Mouse (Mus musculus): Measurements from ENCODE around the gene Tmem87b.

The Tmem87b gene
- long read RNA-seq, experiment 1, full-length matches to known transcripts: 18 of 32 reads
- long read RNA-seq, experiment 1, partial matches to known transcripts: 0 of 32 reads
- long read RNA-seq, experiment 1, other reads (novel, unspliced or antisense): 14 of 32 reads
- long read RNA-seq, experiment 2, full-length matches to known transcripts: 20 of 39 reads
- long read RNA-seq, experiment 2, partial matches to known transcripts: 6 of 39 reads
- long read RNA-seq, experiment 2, other reads (novel, unspliced or antisense): 13 of 39 reads

DNA sequence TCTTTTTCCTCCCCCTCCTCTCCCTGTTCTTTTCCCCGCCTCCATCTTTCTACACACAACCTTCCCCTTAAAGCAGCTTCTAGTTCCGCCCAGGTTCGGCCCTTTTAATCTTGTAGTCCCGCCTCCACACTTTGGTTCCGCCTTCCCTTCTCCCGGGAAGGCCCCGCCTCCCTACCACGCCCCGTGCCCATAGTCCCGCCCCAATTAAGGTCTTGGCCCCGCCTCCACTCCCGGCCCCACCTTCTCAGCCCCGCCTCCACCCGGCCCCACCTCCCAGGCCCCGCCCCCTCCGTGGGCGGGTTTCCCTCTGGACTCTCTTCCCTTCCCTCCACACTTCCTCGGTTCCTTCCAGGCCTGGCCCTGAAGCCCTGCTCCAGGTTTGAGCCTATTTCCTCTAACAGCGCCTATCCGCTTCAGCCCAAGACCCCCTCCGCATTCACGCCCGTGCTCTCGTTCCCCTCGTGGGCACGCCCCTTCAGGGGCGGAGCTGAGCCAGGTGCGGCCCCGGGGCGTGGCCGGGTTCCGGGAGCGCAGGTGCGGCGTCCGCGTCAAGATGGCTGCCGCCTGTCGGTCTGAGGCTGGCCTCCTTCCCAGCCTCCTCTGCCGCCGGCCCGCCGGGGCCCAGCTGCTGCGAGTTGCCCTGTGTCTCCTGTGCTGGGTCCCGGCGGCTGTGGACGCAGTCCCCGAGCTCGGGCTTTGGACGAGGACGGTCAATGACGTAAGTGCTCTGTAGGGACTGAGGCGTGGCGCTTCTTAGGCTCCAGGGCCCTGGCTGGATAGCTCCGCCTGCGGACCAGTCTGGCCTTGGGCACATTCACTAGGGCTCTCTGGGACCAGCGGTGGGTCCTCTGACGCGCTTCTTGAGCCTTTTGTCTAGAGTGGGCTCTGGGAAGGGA lies at the start of gene Tmem87b:
TSS of gene Tmem87b (plus strand) at position 333 of the 896 bp plus-strand sequence.
- intact Hi-C loops (cut with DNase I): no loop called here

DNA sequence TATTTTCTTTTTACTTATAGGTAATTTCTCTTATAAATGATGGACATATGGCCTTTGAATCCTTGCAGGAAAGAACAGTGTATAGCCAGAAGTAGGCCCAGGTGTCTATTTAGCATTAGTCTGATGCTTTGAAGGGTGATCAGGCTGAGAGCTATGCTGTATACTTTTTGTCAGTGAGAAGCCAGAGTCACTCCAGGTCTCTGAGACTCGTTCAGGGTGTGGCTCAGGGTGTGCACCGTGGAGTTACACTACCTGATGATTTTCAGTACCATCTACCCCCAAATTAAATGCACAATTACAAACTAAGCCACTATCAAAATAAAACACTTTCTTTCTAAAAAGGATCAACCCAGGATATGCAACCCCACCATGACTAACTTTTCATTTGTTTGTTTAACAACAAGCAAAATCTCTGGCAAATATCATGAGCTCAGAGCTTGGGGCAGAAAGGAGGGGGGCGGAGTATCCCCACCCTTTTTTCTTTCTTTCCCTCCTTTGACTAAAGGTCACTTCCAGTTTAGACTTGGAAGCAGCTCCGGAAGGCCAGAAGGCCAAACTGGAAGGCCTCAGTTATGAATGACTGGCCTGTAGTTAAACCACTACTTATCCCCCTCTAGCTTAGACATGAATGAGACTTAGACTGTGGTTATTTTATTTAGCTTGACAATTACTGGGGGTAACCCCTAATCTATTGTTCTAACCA lies 49.2 kb upstream of the Tmem87b start:
- intact Hi-C loops (cut with DNase I): no loop called here

- intact Hi-C loops (cut with DNase I): no loop called here
Measured at GRCm38 (mm10) chr2:128770557-128770956, 47.4 kb upstream of the Tmem87b start.

GRCm38 (mm10) chr2:128771048-128771447 lies 46.9 kb upstream of the Tmem87b start:
- intact Hi-C loops (cut with DNase I): no loop called here

DNA sequence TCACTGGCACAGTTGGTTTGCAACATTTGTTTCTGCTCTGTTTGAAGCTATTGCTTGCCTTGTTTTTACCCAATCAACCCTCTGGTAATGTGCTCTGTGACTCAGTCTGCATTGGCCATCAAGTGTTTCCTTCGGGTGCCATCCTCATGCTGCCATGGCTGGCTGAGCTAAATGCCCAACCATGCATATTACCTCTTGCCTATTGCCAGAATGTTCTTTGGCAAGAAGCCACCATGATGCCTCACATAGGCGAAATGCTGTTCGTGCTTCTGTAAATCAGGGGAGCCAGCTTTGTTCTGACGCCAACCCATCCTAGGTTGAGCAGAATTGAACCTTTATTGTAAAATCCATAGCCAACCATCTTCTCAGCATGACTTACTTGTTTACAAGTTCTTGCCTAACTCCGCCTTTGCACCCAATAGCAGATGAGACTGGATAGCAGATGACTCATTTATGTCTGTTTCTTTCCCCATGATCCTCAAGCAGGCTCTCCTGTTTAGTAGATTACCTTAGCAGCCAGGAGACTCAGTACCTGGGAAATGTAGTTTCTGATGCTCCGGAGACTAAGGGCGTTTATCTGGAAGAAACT lies 46.1 kb upstream of the Tmem87b start:
- intact Hi-C loops (cut with DNase I): no loop called here

DNA sequence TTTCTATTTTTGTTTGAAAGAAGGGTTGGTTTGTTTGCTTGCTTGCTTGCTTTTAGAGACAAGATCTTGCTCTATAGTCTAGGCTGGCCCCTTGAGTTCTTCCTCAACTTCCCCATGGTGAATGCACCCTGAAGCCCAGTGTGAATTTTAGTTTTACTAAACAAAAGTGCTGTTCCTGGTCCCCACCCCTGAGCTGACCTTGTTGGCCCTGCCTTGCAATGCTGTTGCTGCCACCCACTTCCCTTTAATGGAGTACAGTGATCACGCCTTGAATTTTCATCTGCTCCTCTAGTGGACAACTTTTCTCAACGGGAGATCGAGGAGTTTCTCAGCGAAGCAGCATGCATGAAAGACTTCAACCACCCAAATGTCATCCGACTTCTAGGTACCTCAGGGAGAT lies 35.7 kb upstream of the Tmem87b start:
- intact Hi-C loops (cut with DNase I): no loop called here

GRCm38 (mm10) chr2:128783660-128784345 lies 34.1 kb upstream of the Tmem87b start:
- intact Hi-C loops (cut with DNase I): no loop called here

DNA sequence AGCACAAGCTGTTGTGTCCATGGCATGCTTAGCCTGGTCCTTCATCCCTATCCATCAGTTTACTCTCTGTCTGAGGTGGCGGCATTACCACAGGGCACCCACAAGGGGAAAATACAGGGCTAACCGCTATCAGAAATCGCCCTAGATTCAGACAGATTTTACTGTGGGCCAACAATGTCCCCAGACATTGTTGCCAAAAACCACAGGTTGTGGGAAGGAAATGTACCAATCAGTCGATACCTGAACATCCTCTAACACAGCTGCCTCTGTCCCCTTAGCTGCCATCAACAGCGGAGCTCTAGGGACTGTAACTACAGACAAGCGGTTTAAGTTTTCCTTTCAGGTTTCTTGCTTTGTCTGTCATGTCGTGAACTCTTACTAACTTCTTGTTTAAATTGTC lies 33.1 kb upstream of the Tmem87b start:
- intact Hi-C loops (cut with DNase I): no loop called here

DNA sequence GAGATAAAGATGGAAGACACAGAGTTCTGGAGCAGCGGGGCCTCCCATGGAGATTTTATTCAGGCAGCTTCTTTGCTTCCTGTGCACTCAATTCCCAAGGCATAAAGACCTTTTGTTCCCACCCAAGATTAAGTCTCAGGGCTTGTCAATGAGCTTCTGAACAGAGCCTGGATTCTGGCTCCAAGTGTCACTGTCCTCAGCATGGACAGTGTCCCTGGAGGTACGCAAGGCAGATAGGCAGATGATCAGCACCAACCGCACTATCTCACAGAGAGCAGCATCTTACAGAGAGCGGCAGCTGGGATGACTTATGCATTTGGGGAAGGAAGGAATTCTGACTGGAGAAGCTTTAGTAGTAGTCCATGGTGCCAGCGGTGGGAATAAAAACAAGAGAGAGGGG lies 31.6 kb upstream of the Tmem87b start:
- intact Hi-C loops (cut with DNase I): no loop called here

- intact Hi-C loops (cut with DNase I): no loop called here
Measured at GRCm38 (mm10) chr2:128786795-128787194, 31.1 kb upstream of the Tmem87b start.

- intact Hi-C loops (cut with DNase I): no loop called here
Measured at GRCm38 (mm10) chr2:128787805-128788204, 30.1 kb upstream of the Tmem87b start.

GRCm38 (mm10) chr2:128790875-128791614 lies 26.9 kb upstream of the Tmem87b start:
- intact Hi-C loops (cut with DNase I): no loop called here

- intact Hi-C loops (cut with DNase I): no loop called here
Measured at GRCm38 (mm10) chr2:128793958-128794357, 24.0 kb upstream of the Tmem87b start.

DNA sequence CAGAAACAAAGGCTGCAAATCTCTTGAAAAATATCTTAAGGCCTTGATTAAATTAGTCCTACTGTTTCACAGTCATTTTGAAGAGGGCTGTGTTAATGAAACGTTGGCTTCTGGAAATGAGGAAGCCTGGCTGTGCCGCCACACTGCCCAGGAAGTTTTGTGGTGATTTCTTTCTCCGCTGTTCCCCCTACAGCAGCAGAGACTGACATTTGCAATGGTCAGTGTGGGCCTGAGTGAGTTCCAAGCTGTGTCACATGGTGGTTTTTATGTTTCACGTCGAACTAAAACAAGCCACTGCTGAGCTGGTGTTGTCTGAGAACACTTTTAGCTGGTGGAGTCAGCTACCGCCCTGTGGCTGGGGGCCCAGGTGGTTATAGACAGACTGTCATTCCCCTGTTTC lies 21.5 kb upstream of the Tmem87b start:
- intact Hi-C loops (cut with DNase I): no loop called here

- intact Hi-C loops (cut with DNase I): no loop called here
Measured at GRCm38 (mm10) chr2:128803441-128803840, 14.5 kb upstream of the Tmem87b start.

- intact Hi-C loops (cut with DNase I): no loop called here
Measured at GRCm38 (mm10) chr2:128805341-128805740, 12.6 kb upstream of the Tmem87b start.

GRCm38 (mm10) chr2:128806561-128806960 lies 11.4 kb upstream of the Tmem87b start:
- intact Hi-C loops (cut with DNase I): no loop called here

GRCm38 (mm10) chr2:128812761-128813160 lies 5.2 kb upstream of the Tmem87b start:
- intact Hi-C loops (cut with DNase I): no loop called here

DNA sequence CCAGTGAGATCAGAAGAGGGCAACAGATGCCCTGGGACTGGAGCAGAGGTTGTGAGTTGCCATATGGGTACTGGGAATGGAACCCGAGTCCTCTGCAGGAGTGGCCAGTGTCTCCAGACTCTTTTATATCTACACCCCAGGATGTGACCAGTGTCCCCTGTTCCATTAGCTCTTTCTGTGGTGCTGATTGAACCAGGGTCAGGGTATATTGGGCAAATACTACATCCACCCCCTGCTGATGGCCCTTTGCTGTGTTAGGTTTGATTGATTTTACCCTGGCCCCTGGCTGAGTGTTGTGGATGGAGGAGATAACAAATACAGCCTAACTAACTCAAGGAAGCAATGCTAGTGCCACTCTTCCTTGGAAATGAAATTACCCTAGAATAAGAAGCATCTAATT lies 1.6 kb upstream of the Tmem87b start:
- intact Hi-C loops (cut with DNase I): loop anchor here (1.0 kb wide), 1 partner anchor 118 kb away; the partner anchor contains the start of gene Mertk

DNA sequence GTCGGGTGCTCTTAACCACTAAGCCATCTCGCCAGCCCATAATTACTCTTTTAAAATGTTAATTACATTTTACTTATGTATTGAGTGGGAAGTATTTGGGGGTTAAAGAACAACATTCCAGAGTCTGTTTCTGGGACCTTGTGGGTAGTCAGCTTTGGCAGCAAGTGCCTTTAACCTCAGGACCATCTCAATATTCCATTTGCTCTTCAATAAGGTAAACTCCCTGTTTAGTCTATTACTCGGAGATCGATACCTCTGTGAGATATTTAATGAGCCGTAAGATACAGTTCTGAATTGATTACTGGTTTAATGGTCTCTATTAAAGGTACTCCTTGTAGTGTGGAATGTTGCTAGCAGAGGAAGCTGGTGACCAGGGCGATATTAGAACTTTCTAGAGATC lies 1.0 kb upstream of the Tmem87b start:
- intact Hi-C loops (cut with DNase I): loop anchor here (1.0 kb wide), 1 partner anchor 119 kb away; the partner anchor contains the start of gene Mertk
